In genomic region chr6:81621028-81621427, GRCm38 (mm10) we compare ENCODE assay signal across 29 mouse cellular contexts.
"Had no signal": no experiment of that assay in that cellular context is flagged by ENCODE, and none has a peak within 500 bp of the region (broad histone marks: within the 10 kb centered on the region; RNA-seq: fewer than 3 reads in every experiment).

No protein-coding gene starts in this region.

- H3K9ac ChIP-seq: heart, embryonic 13.5 days; heart, embryonic 15.5 days; hindbrain, embryonic 12.5 days; hindbrain, embryonic 14.5 days; intestine, embryonic 15.5 days; limb, embryonic 12.5 days; liver, embryonic 13.5 days; liver, embryonic 15.5 days had no signal

- H3K4me2 ChIP-seq: heart, embryonic 11.5 days; heart, embryonic 13.5 days; heart, embryonic 15.5 days; hindbrain, embryonic 12.5 days; hindbrain, embryonic 14.5 days; intestine, embryonic 15.5 days; limb, embryonic 12.5 days; liver, embryonic 11.5 days; liver, embryonic 13.5 days; liver, embryonic 15.5 days had no signal

- H3K27me3 ChIP-seq: heart, embryonic 13.5 days; heart, embryonic 15.5 days; hindbrain, embryonic 12.5 days; intestine, embryonic 15.5 days; limb, embryonic 12.5 days; liver, embryonic 13.5 days; liver, embryonic 15.5 days had no signal

- DNase-seq: gastrocnemius, postnatal 14 days; gastrocnemius, postnatal 36 days; heart, adult 11 months; heart, adult 2 months; heart, postnatal 14 days; heart, postnatal 36 days; kidney, adult 18-20 months; kidney, adult 8-10 months; kidney, postnatal 10 days; kidney, postnatal 25 days; kidney, postnatal 4 days; liver; liver, embryonic 13.5 days had no signal

- H3K36me3 ChIP-seq: heart, embryonic 13.5 days; heart, embryonic 15.5 days; hindbrain, embryonic 10.5 days; hindbrain, embryonic 12.5 days; intestine, embryonic 15.5 days; limb, embryonic 10.5 days; limb, embryonic 12.5 days; liver, embryonic 13.5 days; liver, embryonic 15.5 days had no signal

- H3K4me3 ChIP-seq: heart, adult 2 months; heart, embryonic 13.5 days; heart, embryonic 15.5 days; hindbrain, embryonic 10.5 days; hindbrain, embryonic 12.5 days; intestine, embryonic 15.5 days; layer of hippocampus, adult 2 months; left cerebral cortex, adult 2 months; limb, embryonic 10.5 days; limb, embryonic 12.5 days; liver, embryonic 13.5 days; liver, embryonic 15.5 days had no signal

- H3K4me1 ChIP-seq: heart, embryonic 13.5 days; heart, embryonic 15.5 days; hindbrain, embryonic 10.5 days; hindbrain, embryonic 12.5 days; intestine, embryonic 15.5 days; limb, embryonic 12.5 days; liver, embryonic 13.5 days; liver, embryonic 15.5 days had no signal

- ATAC-seq: hindbrain, embryonic 16.5 days; inflammation-experienced regulatory T-cells, adult 6 months; intestine, embryonic 15.5 days; intestine, postnatal 0 days had no signal

- H3K27ac ChIP-seq: heart, adult 2 months; heart, embryonic 13.5 days; heart, embryonic 15.5 days; hindbrain, embryonic 10.5 days; hindbrain, embryonic 12.5 days; hindbrain, embryonic 14.5 days; intestine, embryonic 15.5 days; layer of hippocampus, adult 2 months; left cerebral cortex, adult 2 months; limb, embryonic 10.5 days; limb, embryonic 12.5 days; liver, embryonic 13.5 days; liver, embryonic 15.5 days had no signal

- H3K9me3 ChIP-seq: heart, embryonic 13.5 days; heart, embryonic 15.5 days; hindbrain, embryonic 10.5 days; hindbrain, embryonic 12.5 days; intestine, embryonic 15.5 days; limb, embryonic 10.5 days; limb, embryonic 12.5 days; liver, embryonic 13.5 days; liver, embryonic 15.5 days had no signal
